Mouse (Mus musculus) T-cell, adult 2 months (primary cell): ENCODE data around the gene Defa34.
"Not testable (repeated sequence)": the region's sequence is repeated elsewhere in the genome, so short reads cannot be mapped to it uniquely, and the experiment has no call there.

Experiments
- DNase-seq: peaks from one replicate; pipeline ENCODE4 v3.0.0; 2022; ENCODE audit warnings: low spot score

Gene Defa34

DNA sequence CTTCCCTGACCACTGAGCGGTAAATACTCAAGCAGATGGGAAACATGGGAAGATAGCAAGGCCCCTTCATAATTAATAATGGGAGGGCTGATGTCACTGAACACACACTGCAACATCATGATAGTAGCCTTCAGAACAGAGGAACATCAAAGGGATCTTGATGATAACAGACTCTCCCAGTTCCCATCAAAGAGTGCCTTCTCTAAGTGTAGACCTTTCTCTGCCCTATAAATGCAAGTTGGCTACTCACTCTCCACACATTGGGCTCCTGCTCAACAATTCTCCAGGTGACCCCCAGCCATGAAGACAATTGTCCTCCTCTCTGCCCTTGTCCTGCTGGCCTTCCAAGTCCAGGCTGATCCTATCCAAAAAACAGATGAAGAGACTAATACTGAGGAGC, at the start of gene Defa34:
Gene Defa34, plus strand, starts transcription at position 301 of the 400 bp plus-strand sequence.
- DNase-seq = not testable (repeated sequence)

DNA sequence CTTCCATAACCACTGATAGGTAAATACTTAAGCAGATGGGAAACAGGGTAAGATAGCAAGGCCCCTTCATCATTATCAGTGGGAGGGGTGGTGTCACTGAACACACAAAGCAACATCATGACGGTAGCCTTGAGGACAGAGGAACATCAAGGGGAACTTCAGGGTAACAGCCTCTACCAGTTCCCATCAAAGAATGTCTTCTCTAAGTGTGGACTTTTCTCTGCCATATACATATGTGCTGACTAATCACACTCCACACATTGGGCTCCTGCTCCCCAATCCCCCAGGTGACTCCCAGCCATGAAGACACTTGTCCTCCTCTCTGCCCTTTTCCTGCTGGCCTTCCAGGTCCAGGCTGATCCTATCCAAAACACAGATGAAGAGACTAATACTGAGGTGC, 47.7 kb upstream of the Defa34 start, which contains the start of gene Defa26:
Gene Defa26, plus strand, starts transcription at position 301 of the 400 bp plus-strand sequence.
- DNase-seq = not testable (repeated sequence)

DNA sequence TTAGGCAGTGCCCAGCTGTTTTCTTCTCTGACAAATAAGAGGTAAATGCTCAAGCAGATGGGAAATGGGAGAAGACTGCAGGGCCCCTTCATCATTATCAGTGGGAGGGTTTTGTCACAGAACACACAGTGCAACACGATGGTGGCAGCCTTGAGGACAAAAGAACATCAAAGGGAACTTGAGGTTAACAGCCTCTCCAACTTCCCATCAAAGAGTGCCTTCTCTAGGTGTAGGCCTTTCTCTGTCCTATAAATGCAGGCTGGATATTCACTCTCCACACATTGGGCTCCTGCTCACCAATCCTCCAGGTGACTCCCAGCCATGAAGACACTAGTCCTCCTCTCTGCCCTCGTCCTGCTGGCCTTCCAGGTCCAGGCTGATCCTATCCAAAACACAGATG, 10.1 kb upstream of the Defa34 start, which contains the start of gene Defa17:
Gene Defa17, plus strand, starts transcription at position 301 of the 400 bp plus-strand sequence.
- DNase-seq = not testable (repeated sequence)

DNA sequence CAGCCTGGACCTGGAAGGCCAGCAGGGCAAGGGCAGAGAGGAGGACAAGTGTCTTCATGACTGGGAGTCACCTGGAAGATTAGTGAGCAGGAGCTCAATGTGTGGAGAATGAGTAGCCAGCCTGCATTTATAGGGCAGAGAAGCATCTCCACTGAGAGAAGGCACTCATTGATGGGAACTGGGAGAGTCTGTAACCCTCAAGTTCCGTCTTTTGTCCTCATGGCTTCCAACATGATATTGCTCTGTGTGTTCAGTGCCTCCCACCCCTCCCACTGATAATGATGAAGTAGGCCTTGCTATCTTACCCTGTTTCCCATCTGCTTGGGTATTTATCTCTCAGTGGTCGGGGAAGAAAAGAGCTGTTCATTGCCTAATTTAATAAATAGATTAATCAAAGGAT, 37.9 kb downstream of the Defa34 start, which contains the start of gene AY761184:
Gene AY761184, minus strand, starts transcription at position 101 of the 400 bp plus-strand sequence.
- not testable (repeated sequence) for DNase-seq
